9 mouse cellular contexts compared by ENCODE assay signal in genomic region chr5:120626399-120626798, GRCm38 (mm10). TPM values are rescaled to one million over a fixed set of nuclear protein-coding genes. Genes with fewer than 3 reads are reported as not detected.
A peak's percentile ranks its signal among the peaks of the same experiment; 100 is the strongest.
DNase-seq lines count a peak whose midpoint lies in the region; ATAC-seq and TF ChIP-seq lines count a peak whose summit lies in the region.
"Had no signal": no experiment of that assay in that cellular context is flagged by ENCODE, and none has a peak within 500 bp of the region (broad histone marks: within the 10 kb centered on the region; RNA-seq: fewer than 3 reads in every experiment).

No protein-coding gene starts in this region.

- no peak overlapping the region for H3K4me3 ChIP-seq in lung, embryonic 14.5 days (ENCODE audit: low read depth, low read length)
- H3K4me3 ChIP-seq in intestine, postnatal 0 days (ENCODE audit: low read depth, low read length): no peak overlapping the region
- H3K4me3 ChIP-seq: myocyte had no signal

- peak; percentile 15; the same call in 1 of the 2 replicates for ATAC-seq in lung, embryonic 14.5 days (ENCODE audit: insufficient read depth)
- 0 out of 2 replicates have a peak, but pooled peaks have one; percentile 50 for ATAC-seq in intestine, postnatal 0 days
- no peak for ATAC-seq in activated CD4-positive, CD25-positive, alpha-beta regulatory T cell, adult 4 months
- no peak for ATAC-seq in frontal cortex, adult (ENCODE audit: low TSS enrichment)

- no peak overlapping the region for H3K4me2 ChIP-seq in lung, embryonic 14.5 days
- H3K4me2 ChIP-seq in intestine, postnatal 0 days (replicated peaks; ENCODE audit: low read depth): no peak overlapping the region

- peaks cover 6% of the 10 kb centered on the region; the same call in 1 of the 2 replicates for H3K27me3 ChIP-seq in lung, embryonic 14.5 days (ENCODE audit: insufficient read depth, low read length)
- H3K27me3 ChIP-seq in intestine, postnatal 0 days (replicated peaks; ENCODE audit: control insufficient read depth, insufficient read depth, low read length): peaks cover 5% of the 10 kb centered on the region; the same call in 1 of the 2 replicates

- 33% methylated on average over 19 of the region's 19 CpGs for WGBS in lung, embryonic 14.5 days
- 42% methylated on average over 19 of the region's 19 CpGs for whole genome bisulfite sequencing in intestine, postnatal 0 days

- no peaks in the 10 kb centered on the region for H3K9me3 ChIP-seq in lung, embryonic 14.5 days (ENCODE audit: low read depth, low read length)
- H3K9me3 ChIP-seq in intestine, postnatal 0 days (ENCODE audit: control insufficient read depth): no peaks in the 10 kb centered on the region

- H3K9ac ChIP-seq in lung, embryonic 14.5 days: no peak overlapping the region
- no peak overlapping the region for H3K9ac ChIP-seq in intestine, postnatal 0 days (ENCODE audit: low read depth, low read length)

- no peak for TF ChIP-seq CTCF in lung, embryonic 14.5 days (IDR thresholded peaks at IDR 0.05; ENCODE audit: low read depth)
- TF ChIP-seq CTCF in intestine, postnatal 0 days (IDR thresholded peaks at IDR 0.05; ENCODE audit: low read depth): no peak

- no peaks in the 10 kb centered on the region for H3K4me1 ChIP-seq in lung, embryonic 14.5 days (ENCODE audit: insufficient read depth)
- H3K4me1 ChIP-seq in intestine, postnatal 0 days (replicated peaks; ENCODE audit: control insufficient read depth, insufficient read depth, low read length): no peaks in the 10 kb centered on the region

- no peak overlapping the region for H3K27ac ChIP-seq in lung, embryonic 14.5 days (ENCODE audit: low read depth)
- H3K27ac ChIP-seq in intestine, postnatal 0 days (ENCODE audit: low read depth, low read length): no peak overlapping the region

- peaks cover 67% of the 10 kb centered on the region for H3K36me3 ChIP-seq in lung, embryonic 14.5 days (ENCODE audit: insufficient read depth)
- H3K36me3 ChIP-seq in intestine, postnatal 0 days (ENCODE audit: control insufficient read depth, insufficient read depth): peaks cover 63% of the 10 kb centered on the region

- DNase-seq in lung, embryonic 14.5 days: no peak
- DNase-seq in lung, postnatal 14 days: no peak
- peak; percentile 98 for DNase-seq in ZHBTc4 (ENCODE audit: low read depth, low spot score)
- peak; percentile 60 for DNase-seq in retina, postnatal 1 day
- no peak for DNase-seq in gastrocnemius, adult 8-10 months (ENCODE audit: low spot score in 2 of 2)

RNA-seq across cellular contexts. Expression of gene Cfap73, which starts 7.6 kb away (rescaled TPM):
- not detected in 2 replicates for polyA plus RNA-seq in lung, embryonic 14.5 days (2014; fragmentation: Nextera tagmentation; extraction: Ambion mirVana)
- not detected in 2 replicates for polyA plus RNA-seq in intestine, postnatal 0 days (2015; fragmentation: Nextera tagmentation; extraction: Ambion mirVana)
- polyA plus RNA-seq in activated CD4-positive, CD25-positive, alpha-beta regulatory T cell, adult 4 months (2017; shearing (Covaris generic)): not detected
- not detected for total RNA-seq in gastrocnemius, adult 8-10 months (2022)
- polyA plus RNA-seq: myocyte had no signal

RNA-seq across cellular contexts. Expression of gene Ddx54, which starts 13.9 kb away (rescaled TPM):
- 31.5 and 37.2 TPM in 2 replicates for polyA plus RNA-seq in lung, embryonic 14.5 days (2014; fragmentation: Nextera tagmentation; extraction: Ambion mirVana)
- 19.9 and 20.9 TPM in 2 replicates for polyA plus RNA-seq in intestine, postnatal 0 days (2015; fragmentation: Nextera tagmentation; extraction: Ambion mirVana)
- polyA plus RNA-seq in activated CD4-positive, CD25-positive, alpha-beta regulatory T cell, adult 4 months (2017; shearing (Covaris generic)): 10 to 100 TPM; 11.7 to 18.4 TPM
- total RNA-seq in gastrocnemius, adult 8-10 months (2022): 10 to 100 TPM; 16.7 to 19.7 (median 17.3) TPM

RNA-seq across cellular contexts. Expression of gene Rita1, which starts 14.0 kb away (rescaled TPM):
- polyA plus RNA-seq in lung, embryonic 14.5 days (2014; fragmentation: Nextera tagmentation; extraction: Ambion mirVana): 7.2 and 9.5 TPM in 2 replicates
- 6.1 and 7.5 TPM in 2 replicates for polyA plus RNA-seq in intestine, postnatal 0 days (2015; fragmentation: Nextera tagmentation; extraction: Ambion mirVana)
- polyA plus RNA-seq in activated CD4-positive, CD25-positive, alpha-beta regulatory T cell, adult 4 months (2017; shearing (Covaris generic)): 1 to 10 TPM; 1.1 to 2.4 TPM
- 1 to 10 TPM; 4.9 to 8.3 (median 6.4) TPM for total RNA-seq in gastrocnemius, adult 8-10 months (2022)

RNA-seq across cellular contexts. Expression of gene Rasal1, which starts 22.2 kb away (rescaled TPM):
- polyA plus RNA-seq in lung, embryonic 14.5 days (2014; fragmentation: Nextera tagmentation; extraction: Ambion mirVana): 0.15 TPM in 1 of 2 replicates, not detected in the other
- polyA plus RNA-seq in intestine, postnatal 0 days (2015; fragmentation: Nextera tagmentation; extraction: Ambion mirVana): 3.0 and 5.1 TPM in 2 replicates
- polyA plus RNA-seq in activated CD4-positive, CD25-positive, alpha-beta regulatory T cell, adult 4 months (2017; shearing (Covaris generic)): 10 to 100 TPM in 1 of 2 experiments, 1 to 10 TPM in 1; 7.6 to 11.4 TPM
- total RNA-seq in gastrocnemius, adult 8-10 months (2022): not detected

RNA-seq across cellular contexts. Expression of gene Iqcd, which starts 37.6 kb away (rescaled TPM):
- 0.35 and 0.37 TPM in 2 replicates for polyA plus RNA-seq in lung, embryonic 14.5 days (2014; fragmentation: Nextera tagmentation; extraction: Ambion mirVana)
- polyA plus RNA-seq in intestine, postnatal 0 days (2015; fragmentation: Nextera tagmentation; extraction: Ambion mirVana): 0.30 and 0.47 TPM in 2 replicates
- polyA plus RNA-seq in activated CD4-positive, CD25-positive, alpha-beta regulatory T cell, adult 4 months (2017; shearing (Covaris generic)): under 1 TPM; 0.41 to 0.70 TPM
- total RNA-seq in gastrocnemius, adult 8-10 months (2022): not detected

Comparison
In these comparisons a context has a peak if more than half of its experiments do, and no peak if none do; other contexts are left out.
1. ATAC-seq: peak in lung, embryonic 14.5 days (single experiment) and intestine, postnatal 0 days (single experiment); none in activated CD4-positive, CD25-positive, alpha-beta regulatory T cell, adult 4 months (single experiment) and frontal cortex, adult (single experiment).
2. DNase-seq: peak in ZHBTc4 (single experiment) and retina, postnatal 1 day (single experiment); none in lung, embryonic 14.5 days (single experiment), lung, postnatal 14 days (single experiment) and gastrocnemius, adult 8-10 months (0 of 2).